Mouse (Mus musculus): Measurements from ENCODE around the gene D630045J12Rik.

The D630045J12Rik gene

GRCm38 (mm10) chr6:38134806-38135559 is 118.8 kb downstream of the D630045J12Rik start:
- peak; percentile 43 for DNase-seq (ENCODE audit: low read depth, low spot score)

GRCm38 (mm10) chr6:38131801-38132231 is 122.0 kb downstream of the D630045J12Rik start:
- peak; percentile 52 for DNase-seq (ENCODE audit: low read depth, low spot score)

- no peak for DNase-seq (ENCODE audit: low read depth, low spot score)
Measured at GRCm38 (mm10) chr6:38129883-38130282, 123.9 kb downstream of the D630045J12Rik start.

- DNase-seq (ENCODE audit: low read depth, low spot score), result no peak
Measured at GRCm38 (mm10) chr6:38128115-38128514, 125.7 kb downstream of the D630045J12Rik start.

GRCm38 (mm10) chr6:38125462-38125861 is 128.3 kb downstream of the D630045J12Rik start:
- no peak for DNase-seq (ENCODE audit: low read depth, low spot score)

GRCm38 (mm10) chr6:38124882-38125281 is 128.9 kb downstream of the D630045J12Rik start:
- DNase-seq (ENCODE audit: low read depth, low spot score), result no peak

- no peak for DNase-seq (ENCODE audit: low read depth, low spot score)
Measured at GRCm38 (mm10) chr6:38124207-38124835, 129.5 kb downstream of the D630045J12Rik start, which contains the start of gene Atp6v0a4. Gene Atp6v0a4, minus strand, starts transcription at chr6:38124586.

- no peak for DNase-seq (ENCODE audit: low read depth, low spot score)
Measured at GRCm38 (mm10) chr6:38123471-38124206, 130.2 kb downstream of the D630045J12Rik start.

GRCm38 (mm10) chr6:38122791-38123190 is 131.0 kb downstream of the D630045J12Rik start:
- DNase-seq (ENCODE audit: low read depth, low spot score), result no peak

- no peak for DNase-seq (ENCODE audit: low read depth, low spot score)
Measured at GRCm38 (mm10) chr6:38121843-38122242, 132.0 kb downstream of the D630045J12Rik start.

GRCm38 (mm10) chr6:38120681-38121371 is 133.0 kb downstream of the D630045J12Rik start:
- DNase-seq (ENCODE audit: low read depth, low spot score), result no peak

GRCm38 (mm10) chr6:38118341-38118740 is 135.5 kb downstream of the D630045J12Rik start:
- DNase-seq (ENCODE audit: low read depth, low spot score), result no peak

GRCm38 (mm10) chr6:38116107-38116770 is 137.6 kb downstream of the D630045J12Rik start:
- no peak for DNase-seq (ENCODE audit: low read depth, low spot score)

GRCm38 (mm10) chr6:38110859-38111258 is 142.9 kb downstream of the D630045J12Rik start:
- no peak for DNase-seq (ENCODE audit: low read depth, low spot score)

GRCm38 (mm10) chr6:38109871-38110270 is 143.9 kb downstream of the D630045J12Rik start:
- DNase-seq (ENCODE audit: low read depth, low spot score), result no peak

- DNase-seq (ENCODE audit: low read depth, low spot score), result no peak
Measured at GRCm38 (mm10) chr6:38109160-38109795, 144.5 kb downstream of the D630045J12Rik start, which contains the start of gene Tmem213. Gene Tmem213, plus strand, starts transcription at chr6:38109255.

GRCm38 (mm10) chr6:38108449-38108848 is 145.4 kb downstream of the D630045J12Rik start:
- DNase-seq (ENCODE audit: low read depth, low spot score), result no peak

- DNase-seq (ENCODE audit: low read depth, low spot score), result no peak
Measured at GRCm38 (mm10) chr6:38105924-38106323, 147.9 kb downstream of the D630045J12Rik start.

GRCm38 (mm10) chr6:38103775-38104174 is 150.0 kb downstream of the D630045J12Rik start:
- DNase-seq (ENCODE audit: low read depth, low spot score), result no peak

- no peak for DNase-seq (ENCODE audit: low read depth, low spot score)
Measured at GRCm38 (mm10) chr6:38102216-38102795, 151.5 kb downstream of the D630045J12Rik start.
